Mouse (Mus musculus) limb, embryonic 14.5 days (tissue): Measurements from ENCODE around the gene Twf1. TPM values are rescaled to one million over a fixed set of nuclear protein-coding genes. Genes with fewer than 3 reads are reported as not detected.

Source experiments
- ATAC-seq: fragments of 200-750 bp; cut with Nextera tagmentation; 2 replicates; pipeline ENCODE4 v1.8.0; 2017; ENCODE audit warnings: low read depth, moderate number of reproducible peaks, moderate TSS enrichment; ENCODE audit not compliant: low FRiP score
- DNase-seq: peaks from one replicate; pipeline ENCODE4 v3.0.0-alpha.2; 2015; ENCODE audit warnings: low spot score
- H3K27ac ChIP-seq: fragments of 300-500 bp; sonication (generic); replicated peaks from 2 replicates; pipeline ENCODE4 v1.5.1; 2014; ENCODE audit warnings: low read depth, mild to moderate bottlenecking, low read length, moderate library complexity, mixed read lengths
- H3K27me3 ChIP-seq: fragments of 300-500 bp; sonication (generic); 2 replicates; pipeline ENCODE4 v1.6.1; 2014; ENCODE audit warnings: low read length, mixed read lengths; ENCODE audit not compliant: control insufficient read depth, insufficient read depth
- H3K36me3 ChIP-seq: fragments of 300-500 bp; sonication (generic); 2 replicates; pipeline ENCODE4 v1.6.1; 2014; ENCODE audit warnings: mild to moderate bottlenecking, low read length, moderate library complexity, mixed read lengths; ENCODE audit not compliant: control insufficient read depth, insufficient read depth
- H3K4me1 ChIP-seq: fragments of 300-500 bp; sonication (generic); 2 replicates; pipeline ENCODE4 v1.6.1; 2014; ENCODE audit warnings: antibody characterized with exemption, low read length, mixed read lengths; ENCODE audit not compliant: control insufficient read depth, insufficient read depth
- H3K4me2 ChIP-seq: fragments of 300-500 bp; sonication (generic); replicated peaks from 2 replicates; pipeline ENCODE4 v1.6.1; 2014; ENCODE audit warnings: low read depth, mild to moderate bottlenecking, low read length, moderate library complexity; ENCODE audit not compliant: severe bottlenecking
- H3K4me3 ChIP-seq: fragments of 300-500 bp; sonication (generic); replicated peaks from 2 replicates; pipeline ENCODE4 v1.5.1; 2014; ENCODE audit warnings: low read length
- H3K9ac ChIP-seq: fragments of 300-500 bp; sonication (generic); 2 replicates; pipeline ENCODE4 v1.6.1; 2014; ENCODE audit warnings: mild to moderate bottlenecking, low read depth, low read length, moderate library complexity; ENCODE audit not compliant: severe bottlenecking
- H3K9me3 ChIP-seq: fragments of 300-500 bp; sonication (generic); 2 replicates; pipeline ENCODE4 v1.6.1; 2016; ENCODE audit warnings: low read length; ENCODE audit not compliant: control insufficient read depth
- POLR2A ChIP-seq: fragments of 200-500 bp; IDR thresholded peaks from 2 replicates; pipeline ENCODE4 v1.8.0; 2012; ENCODE audit warnings: inconsistent platforms, mild to moderate bottlenecking, moderate library complexity, borderline replicate concordance; ENCODE audit not compliant: insufficient read depth, insufficient read length; ENCODE audit errors: extremely low read depth
- WGBS: fragments of 180-500 bp; shearing (Covaris S2); extraction: QIAGEN DNeasy Blood & Tissue Kit; methylation state at CpG from one replicate; pipeline ENCODE4 v1.1.7; 2014; 5-methylcytosine and 5-hydroxymethylcytosine counted together
- polyA plus RNA-seq, 2 experiments: library from polyadenylated mRNA; depleted of rRNA in 1 of 2; stranded (reverse) in 1 of 2; unstranded in 1 of 2; fragments of >200 nt; fragmentation: Nextera tagmentation in 1 of 2; extraction: Ambion mirVana in 1 of 2; gene quantifications; 2 replicates each; pipeline versions ENCODE4 v1.2.1 to v1.2.3; 2012 to 2014

Twf1 gene
- polyA plus RNA-seq, 2 experiments = 40.2 to 78.1 TPM

DNA sequence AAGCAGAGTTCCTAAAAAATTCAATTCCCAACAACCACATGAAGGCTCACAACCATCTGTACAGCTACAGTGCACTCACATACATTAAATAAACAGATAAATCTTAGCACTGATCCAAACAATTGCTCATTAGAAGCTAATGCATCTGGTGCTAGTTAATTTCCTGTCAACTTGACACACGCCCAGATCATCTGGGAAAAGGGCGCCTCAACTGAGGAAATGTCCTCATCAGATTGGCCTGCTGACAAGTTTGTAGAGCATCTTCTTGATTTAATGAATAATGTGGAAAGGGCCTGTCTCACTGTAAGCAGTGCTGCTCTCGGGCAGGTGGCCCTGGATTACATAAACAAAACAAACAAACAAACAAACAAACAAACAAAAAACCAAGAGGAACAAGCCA lies 59.2 kb downstream of the Twf1 start:
- Histone ChIP-seq H3K9me3 (no peaks in the 10 kb centered on the region), H3K36me3 (peaks cover 19% of the 10 kb centered on the region), H3K27ac (no peak overlapping the region), H3K4me2 (no peak overlapping the region), H3K4me1 (no peaks in the 10 kb centered on the region), H3K9ac (no peak overlapping the region), H3K4me3 (no peak overlapping the region), H3K27me3 (no peaks in the 10 kb centered on the region)
- DNase-seq = peak; percentile 18
- 76% methylated on average over 3 of the region's 3 CpGs for WGBS
- no peak for ATAC-seq
- TF ChIP-seq POLR2A = no peak

Other genes starting within 250 kb of the Twf1 start
- 6.3 and 7.3 TPM in 2 replicates for gene Adamts20, start 124.5 kb downstream of the Twf1 start, polyA plus RNA-seq (2012; rRNA removed)
- 5.7 and 5.8 TPM in 2 replicates for gene Adamts20, start 124.5 kb downstream of the Twf1 start, polyA plus RNA-seq (2014; fragmentation: Nextera tagmentation; extraction: Ambion mirVana)
- 8.4 and 8.7 TPM in 2 replicates for gene Pus7l, start 46.3 kb downstream of the Twf1 start, polyA plus RNA-seq (2012; rRNA removed)
- gene Pus7l, start 46.3 kb downstream of the Twf1 start, polyA plus RNA-seq (2014; fragmentation: Nextera tagmentation; extraction: Ambion mirVana) = 8.8 and 10.2 TPM in 2 replicates
- 4.9 and 5.6 TPM in 2 replicates for gene Irak4, start 46.2 kb downstream of the Twf1 start, polyA plus RNA-seq (2012; rRNA removed)
- gene Irak4, start 46.2 kb downstream of the Twf1 start, polyA plus RNA-seq (2014; fragmentation: Nextera tagmentation; extraction: Ambion mirVana) = 5.2 TPM in 2 replicates
- gene Tmem117, start 39.3 kb upstream of the Twf1 start, polyA plus RNA-seq (2012; rRNA removed) = 1.7 and 1.9 TPM in 2 replicates
- 5.5 and 5.9 TPM in 2 replicates for gene Tmem117, start 39.3 kb upstream of the Twf1 start, polyA plus RNA-seq (2014; fragmentation: Nextera tagmentation; extraction: Ambion mirVana)